Mouse (Mus musculus): ENCODE results near the gene Hpn. TPM values are rescaled to one million over a fixed set of nuclear protein-coding genes. Genes with fewer than 3 reads are reported as not detected.

Hpn gene
- total and polyA plus RNA-seq, 2 experiments from 2014 or later, result 0.48 to 0.61 TPM

GRCm38 (mm10) chr7:31063074-31063560 lies 52.0 kb downstream of the Hpn start:
- DNase-seq (no peak), ATAC-seq (no peak)
- TF ChIP-seq CTCF (IDR thresholded peaks at IDR 0.05; ENCODE audit: low read depth), result no peak
- no peaks in the 10 kb centered on the region for H3K9me3 ChIP-seq (ENCODE audit: low read length)
- no peaks in the 10 kb centered on the region for H3K4me1 ChIP-seq (ENCODE audit: insufficient read depth)
- no peak overlapping the region for H3K4me2 ChIP-seq (ENCODE audit: low read depth)
- H3K36me3 ChIP-seq (ENCODE audit: insufficient read depth), result no peaks in the 10 kb centered on the region
- H3K27ac ChIP-seq (ENCODE audit: low read depth, low read length), result no peak overlapping the region
- H3K27me3 ChIP-seq (ENCODE audit: insufficient read depth, low read length), result no peaks in the 10 kb centered on the region
- WGBS, result 89% methylated on average over 12 of the region's 12 CpGs
- no peak overlapping the region for H3K9ac ChIP-seq
- no peak overlapping the region for H3K4me3 ChIP-seq (ENCODE audit: low read depth, low read length)

GRCm38 (mm10) chr7:31060621-31061010 lies 54.5 kb downstream of the Hpn start:
- H3K9ac ChIP-seq, result no peak overlapping the region
- TF ChIP-seq CTCF (IDR thresholded peaks at IDR 0.05; ENCODE audit: low read depth), result no peak
- no peak overlapping the region for H3K4me3 ChIP-seq (ENCODE audit: low read depth, low read length)
- no peaks in the 10 kb centered on the region for H3K4me1 ChIP-seq (ENCODE audit: insufficient read depth)
- H3K4me2 ChIP-seq (ENCODE audit: low read depth), result no peak overlapping the region
- H3K9me3 ChIP-seq (ENCODE audit: low read length), result no peaks in the 10 kb centered on the region
- no peaks in the 10 kb centered on the region for H3K36me3 ChIP-seq (ENCODE audit: insufficient read depth)
- ATAC-seq (no peak), DNase-seq (no peak)
- WGBS, result 85% methylated on average over 7 of the region's 7 CpGs
- H3K27me3 ChIP-seq (ENCODE audit: insufficient read depth, low read length), result no peaks in the 10 kb centered on the region
- H3K27ac ChIP-seq (ENCODE audit: low read depth, low read length), result no peak overlapping the region

- no peak overlapping the region for H3K4me2 ChIP-seq (ENCODE audit: low read depth)
- 55% methylated on average over 11 of the region's 11 CpGs for WGBS
- no peaks in the 10 kb centered on the region for H3K36me3 ChIP-seq (ENCODE audit: insufficient read depth)
- H3K27me3 ChIP-seq (ENCODE audit: insufficient read depth, low read length), result no peaks in the 10 kb centered on the region
- H3K4me1 ChIP-seq (ENCODE audit: insufficient read depth), result no peaks in the 10 kb centered on the region
- H3K27ac ChIP-seq (ENCODE audit: low read depth, low read length), result no peak overlapping the region
- DNase-seq, result no peak
- H3K9ac ChIP-seq, result no peak overlapping the region
- no peak overlapping the region for H3K4me3 ChIP-seq (ENCODE audit: low read depth, low read length)
- TF ChIP-seq CTCF (IDR thresholded peaks at IDR 0.05; ENCODE audit: low read depth), result no peak
- H3K9me3 ChIP-seq (ENCODE audit: low read length), result no peaks in the 10 kb centered on the region
- no peak for ATAC-seq
Measured at GRCm38 (mm10) chr7:31059919-31060620, 55.0 kb downstream of the Hpn start.

- H3K4me3 ChIP-seq (ENCODE audit: low read depth, low read length), result no peak within 1 kb of the TSS
- no peak within 1 kb of the TSS for H3K4me2 ChIP-seq (ENCODE audit: low read depth)
- no peaks in the 10 kb centered on the region for H3K4me1 ChIP-seq (ENCODE audit: insufficient read depth)
- no peak within 1 kb of the TSS for H3K9ac ChIP-seq
- peak; percentile 83 for TF ChIP-seq CTCF (IDR thresholded peaks at IDR 0.05; ENCODE audit: low read depth)
- no peaks in the 10 kb centered on the region for H3K9me3 ChIP-seq (ENCODE audit: low read length)
- no peaks in the 10 kb centered on the region for H3K36me3 ChIP-seq (ENCODE audit: insufficient read depth)
- no peak within 1 kb of the TSS for H3K27ac ChIP-seq (ENCODE audit: low read depth, low read length)
- WGBS, result 0% methylated on average over 2 of the region's 2 CpGs
- ATAC-seq (peak; percentile 68), DNase-seq (peak; percentile 60)
- no peaks in the 10 kb centered on the region for H3K27me3 ChIP-seq (ENCODE audit: insufficient read depth, low read length)
Measured at GRCm38 (mm10) chr7:31059108-31059507, 56.0 kb downstream of the Hpn start, which contains the start of gene Lgi4. TSS of gene Lgi4 (plus strand) at chr7:31059342.

GRCm38 (mm10) chr7:31058211-31058610 lies 56.9 kb downstream of the Hpn start:
- no peaks in the 10 kb centered on the region for H3K9me3 ChIP-seq (ENCODE audit: low read length)
- no peak overlapping the region for H3K9ac ChIP-seq
- no peak for TF ChIP-seq CTCF (IDR thresholded peaks at IDR 0.05; ENCODE audit: low read depth)
- H3K4me1 ChIP-seq (ENCODE audit: insufficient read depth), result no peaks in the 10 kb centered on the region
- H3K4me3 ChIP-seq (ENCODE audit: low read depth, low read length), result no peak overlapping the region
- no peak overlapping the region for H3K4me2 ChIP-seq (ENCODE audit: low read depth)
- no peaks in the 10 kb centered on the region for H3K27me3 ChIP-seq (ENCODE audit: insufficient read depth, low read length)
- WGBS, result 86% methylated on average over 6 of the region's 6 CpGs
- no peak for DNase-seq
- no peak for ATAC-seq
- H3K36me3 ChIP-seq (ENCODE audit: insufficient read depth), result no peaks in the 10 kb centered on the region
- no peak overlapping the region for H3K27ac ChIP-seq (ENCODE audit: low read depth, low read length)

- no peaks in the 10 kb centered on the region for H3K36me3 ChIP-seq (ENCODE audit: insufficient read depth)
- H3K9ac ChIP-seq, result no peak overlapping the region
- WGBS, result 69% methylated on average over 5 of the region's 5 CpGs
- H3K9me3 ChIP-seq (ENCODE audit: low read length), result no peaks in the 10 kb centered on the region
- H3K27me3 ChIP-seq (ENCODE audit: insufficient read depth, low read length), result no peaks in the 10 kb centered on the region
- no peak overlapping the region for H3K27ac ChIP-seq (ENCODE audit: low read depth, low read length)
- no peak for TF ChIP-seq CTCF (IDR thresholded peaks at IDR 0.05; ENCODE audit: low read depth)
- peaks cover under 1% of the 10 kb centered on the region; the same call in 1 of the 2 replicates for H3K4me1 ChIP-seq (ENCODE audit: insufficient read depth)
- no peak overlapping the region for H3K4me3 ChIP-seq (ENCODE audit: low read depth, low read length)
- ATAC-seq, result no peak
- no peak for DNase-seq
- no peak overlapping the region for H3K4me2 ChIP-seq (ENCODE audit: low read depth)
Measured at GRCm38 (mm10) chr7:31057730-31058129, 57.4 kb downstream of the Hpn start.

GRCm38 (mm10) chr7:31057071-31057470 lies 58.0 kb downstream of the Hpn start, which contains the start of gene Fxyd1:
TSS of gene Fxyd1 (minus strand) at chr7:31057199.
- H3K27ac ChIP-seq (ENCODE audit: low read depth, low read length), result no peak within 1 kb of the TSS
- H3K9ac ChIP-seq, result no peak within 1 kb of the TSS
- H3K4me2 ChIP-seq (ENCODE audit: low read depth), result no peak within 1 kb of the TSS
- H3K4me3 ChIP-seq (ENCODE audit: low read depth, low read length), result no peak within 1 kb of the TSS
- no peak for TF ChIP-seq CTCF (IDR thresholded peaks at IDR 0.05; ENCODE audit: low read depth)
- DNase-seq (no peak), ATAC-seq (no peak)
- H3K36me3 ChIP-seq (ENCODE audit: insufficient read depth), result no peaks in the 10 kb centered on the region
- whole genome bisulfite sequencing, result 78% methylated on average over 2 of the region's 2 CpGs
- peaks cover 8% of the 10 kb centered on the region; the same call in 1 of the 2 replicates for H3K4me1 ChIP-seq (ENCODE audit: insufficient read depth)
- no peaks in the 10 kb centered on the region for H3K9me3 ChIP-seq (ENCODE audit: low read length)
- peaks cover 5% of the 10 kb centered on the region for H3K27me3 ChIP-seq (ENCODE audit: insufficient read depth, low read length)
